Mouse (Mus musculus) left cerebral cortex, adult 2 months (tissue): ENCODE measurements at regions not wholly inside any gene's neighbourhood (a gene's known extent, or its start where the extent isn't known, plus 50 kb on each side); places are given as distances from the start of the nearest gene placed in this dataset.

Experiments used
- DNase-seq, 2 experiments: peaks; one replicate each; pipeline ENCODE4 v3.0.0; 2021 to 2022; ENCODE audit warnings: low spot score in 2 of 2, mixed read lengths in 1 of 2; ENCODE audit errors: extremely low spot score in 1 of 2
- H3K27ac ChIP-seq: fragments of 200-600 bp; 2 replicates; pipeline ENCODE4 v1.8.1; 2022
- H3K4me3 ChIP-seq: fragments of 200-600 bp; 2 replicates; pipeline ENCODE4 v1.8.1; 2022
- CTCF ChIP-seq: fragments of 200-600 bp; IDR thresholded peaks from 2 replicates; pipeline ENCODE4 v1.8.1; 2022; ENCODE audit warnings: antibody characterized with exemption, mild to moderate bottlenecking, moderate library complexity
- intact Hi-C: fragments of 180-260 bp; cut with DNase I; formaldehyde crosslinking; loops from one replicate; pipeline ENCODE4 v1.15.1; 2025

GRCm38 (mm10) chr1:121087124-121087887 is 245.1 kb downstream of the Insig2 start:
- peak overlapping the region; percentile 25; the same call in 1 of the 2 replicates for H3K27ac ChIP-seq
- TF ChIP-seq CTCF = no peak
- intact Hi-C loops = no loop called here
- peak overlapping the region; percentile 17 for H3K4me3 ChIP-seq
- peak in 1 of 2 experiments; percentile 24 for DNase-seq

- no peak for DNase-seq
- Histone ChIP-seq H3K27ac (no peak overlapping the region), H3K4me3 (no peak overlapping the region)
- intact Hi-C loops = no loop called here
- no peak for TF ChIP-seq CTCF
These were observed 241.8 kb downstream of the Insig2 start for GRCm38 (mm10) chr1:121090628-121091027.

GRCm38 (mm10) chr1:121092870-121093269 is 239.5 kb downstream of the Insig2 start:
- no peak overlapping the region for H3K4me3 ChIP-seq
- H3K27ac ChIP-seq = no peak overlapping the region
- no peak for TF ChIP-seq CTCF
- intact Hi-C loops = no loop called here
- DNase-seq = no peak

GRCm38 (mm10) chr1:121096551-121097550 is 235.5 kb downstream of the Insig2 start:
- no peak for TF ChIP-seq CTCF

GRCm38 (mm10) chr1:121111776-121112344 is 220.5 kb downstream of the Insig2 start:
- no peak for TF ChIP-seq CTCF
- no peak overlapping the region for H3K27ac ChIP-seq
- H3K4me3 ChIP-seq = no peak overlapping the region
- intact Hi-C loops = no loop called here
- DNase-seq = no peak

More at GRCm38 (mm10) chr1:121096551-121097550, 235.5 kb downstream of the Insig2 start:
- no peak overlapping the region for H3K27ac ChIP-seq
- intact Hi-C loops = no loop called here
- H3K4me3 ChIP-seq = peak overlapping the region; percentile 47
- DNase-seq = peak in 1 of 2 experiments; percentile 17

GRCm38 (mm10) chr1:121112464-121112863 is 219.9 kb downstream of the Insig2 start:
- Histone ChIP-seq H3K4me3 (no peak overlapping the region), H3K27ac (no peak overlapping the region)
- intact Hi-C loops = no loop called here
- TF ChIP-seq CTCF = no peak
- DNase-seq = no peak

GRCm38 (mm10) chr1:121116626-121117025 is 215.8 kb downstream of the Insig2 start:
- no peak overlapping the region for H3K27ac ChIP-seq
- no peak for DNase-seq
- H3K4me3 ChIP-seq = no peak overlapping the region
- no peak for TF ChIP-seq CTCF
- intact Hi-C loops = no loop called here

GRCm38 (mm10) chr1:121123436-121123835 is 209.0 kb downstream of the Insig2 start:
- no peak overlapping the region for H3K4me3 ChIP-seq
- TF ChIP-seq CTCF = no peak
- no peak overlapping the region for H3K27ac ChIP-seq
- intact Hi-C loops = no loop called here
- no peak for DNase-seq

- H3K4me3 ChIP-seq = no peak overlapping the region
- no peak for TF ChIP-seq CTCF
- intact Hi-C loops = no loop called here
- no peak for DNase-seq
- no peak overlapping the region for H3K27ac ChIP-seq
These were observed 196.1 kb downstream of the Insig2 start for GRCm38 (mm10) chr1:121136284-121136683.

- TF ChIP-seq CTCF = no peak
- Histone ChIP-seq H3K4me3 (no peak overlapping the region), H3K27ac (no peak overlapping the region)
- DNase-seq = no peak
- intact Hi-C loops = no loop called here
These were observed 195.5 kb downstream of the Insig2 start for GRCm38 (mm10) chr1:121136846-121137245.

- TF ChIP-seq CTCF = no peak
- intact Hi-C loops = no loop called here
- DNase-seq = no peak
- Histone ChIP-seq H3K27ac (no peak overlapping the region), H3K4me3 (no peak overlapping the region)
These were observed 187.4 kb downstream of the Insig2 start for GRCm38 (mm10) chr1:121144981-121145380.

- no peak for TF ChIP-seq CTCF
- Histone ChIP-seq H3K4me3 (no peak overlapping the region), H3K27ac (no peak overlapping the region)
- intact Hi-C loops = no loop called here
- no peak for DNase-seq
These were observed 178.9 kb downstream of the Insig2 start for GRCm38 (mm10) chr1:121153476-121153875.
